Mouse (Mus musculus) heart, postnatal 0 days (tissue): ENCODE measurements at regions not wholly inside any gene's neighbourhood (a gene's known extent, or its start where the extent isn't known, plus 50 kb on each side); places are given as distances from the start of the nearest gene placed in this dataset.

ENCODE experiments used
- CTCF ChIP-seq: IDR thresholded peaks from 2 replicates; pipeline ENCODE4 v1.5.1; 2016; ENCODE audit warnings: antibody characterized with exemption, control low read depth, low read depth
- EP300 ChIP-seq: IDR thresholded peaks from 2 replicates; pipeline ENCODE4 v1.6.1; 2016; ENCODE audit warnings: antibody characterized with exemption, low read depth

DNA sequence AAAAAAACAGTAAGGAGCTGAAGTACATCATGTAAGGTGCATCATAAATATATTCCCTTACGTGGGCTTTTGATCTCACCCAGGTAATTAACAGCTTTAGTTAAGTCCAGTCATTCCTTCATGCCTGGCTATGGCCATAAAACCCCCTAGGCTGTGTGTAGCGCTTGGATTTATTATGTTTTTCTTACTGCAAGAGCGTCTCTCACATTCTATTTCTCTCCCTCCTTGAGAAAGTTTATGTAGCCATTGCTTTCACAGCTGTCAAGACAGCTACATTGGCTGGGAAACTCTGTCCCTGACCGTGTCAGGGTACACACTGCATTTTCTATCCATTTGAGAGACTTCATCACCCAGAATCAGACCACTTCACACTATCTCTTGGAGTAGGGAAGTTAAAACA is 394.3 kb upstream of the Clint1 start:
- TF ChIP-seq CTCF (no peak), EP300 (no peak)
